Mouse (Mus musculus): Measurements from ENCODE around the gene Mrpl20.

Gene Mrpl20

GRCm38 (mm10) chr4:155854991-155855390, 52.3 kb downstream of the Mrpl20 start:
- no peak for DNase-seq (ENCODE audit: low spot score)

DNA sequence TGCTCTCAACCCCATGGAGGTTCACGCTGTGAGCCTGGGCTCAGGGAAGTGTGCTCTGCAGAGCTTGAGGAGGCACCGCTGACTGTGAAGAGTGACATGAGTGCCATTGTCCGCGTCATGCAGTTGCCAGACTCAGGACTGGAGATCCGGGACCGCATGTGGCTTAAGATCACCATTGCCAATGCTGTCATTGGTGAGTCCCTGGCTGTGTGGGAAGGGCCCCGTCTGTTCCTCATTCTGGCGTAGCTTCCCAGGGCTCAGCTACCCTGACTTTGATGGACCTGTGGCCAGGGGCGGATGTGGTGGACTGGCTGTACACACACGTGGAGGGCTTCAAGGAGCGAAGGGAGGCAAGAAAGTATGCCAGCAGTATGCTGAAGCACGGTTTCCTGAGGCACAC, 53.4 kb downstream of the Mrpl20 start:
- no peak for DNase-seq (ENCODE audit: low spot score)

DNA sequence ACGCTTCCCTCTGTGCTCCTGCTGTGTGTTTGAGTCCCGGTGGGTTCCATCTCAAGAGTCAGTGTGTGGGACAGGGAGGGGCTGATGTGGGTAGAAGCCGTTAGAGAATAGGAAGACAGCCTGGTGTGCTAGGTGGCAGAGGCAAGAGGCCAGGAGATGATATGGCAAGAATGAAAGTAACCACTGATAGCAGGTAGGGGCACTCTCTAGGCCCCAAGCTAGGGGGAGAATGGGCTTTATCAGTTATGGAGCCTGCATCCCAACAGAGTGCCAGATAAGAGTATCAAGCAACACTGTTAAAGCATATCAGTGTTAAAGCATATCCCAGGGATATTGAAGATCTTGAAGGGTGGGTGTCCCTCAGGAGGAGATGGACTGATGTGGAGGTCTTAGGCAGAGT, 54.2 kb downstream of the Mrpl20 start:
- DNase-seq (ENCODE audit: low spot score), result no peak

GRCm38 (mm10) chr4:155859318-155859717, 56.6 kb downstream of the Mrpl20 start:
- peak; percentile 59 for DNase-seq (ENCODE audit: low spot score)
